Mouse (Mus musculus) fat pad, adult 2 months (tissue): ENCODE results near the gene Iqsec1.
"Not testable (repeated sequence)": the region's sequence is repeated elsewhere in the genome, so short reads cannot be mapped to it uniquely, and the experiment has no call there.

Source experiments
- DNase-seq: peaks from one replicate; pipeline ENCODE4 v3.0.0-alpha.2; 2011; ENCODE audit warnings: low read depth, low spot score; ENCODE audit errors: extremely low read depth

The Iqsec1 gene

DNA sequence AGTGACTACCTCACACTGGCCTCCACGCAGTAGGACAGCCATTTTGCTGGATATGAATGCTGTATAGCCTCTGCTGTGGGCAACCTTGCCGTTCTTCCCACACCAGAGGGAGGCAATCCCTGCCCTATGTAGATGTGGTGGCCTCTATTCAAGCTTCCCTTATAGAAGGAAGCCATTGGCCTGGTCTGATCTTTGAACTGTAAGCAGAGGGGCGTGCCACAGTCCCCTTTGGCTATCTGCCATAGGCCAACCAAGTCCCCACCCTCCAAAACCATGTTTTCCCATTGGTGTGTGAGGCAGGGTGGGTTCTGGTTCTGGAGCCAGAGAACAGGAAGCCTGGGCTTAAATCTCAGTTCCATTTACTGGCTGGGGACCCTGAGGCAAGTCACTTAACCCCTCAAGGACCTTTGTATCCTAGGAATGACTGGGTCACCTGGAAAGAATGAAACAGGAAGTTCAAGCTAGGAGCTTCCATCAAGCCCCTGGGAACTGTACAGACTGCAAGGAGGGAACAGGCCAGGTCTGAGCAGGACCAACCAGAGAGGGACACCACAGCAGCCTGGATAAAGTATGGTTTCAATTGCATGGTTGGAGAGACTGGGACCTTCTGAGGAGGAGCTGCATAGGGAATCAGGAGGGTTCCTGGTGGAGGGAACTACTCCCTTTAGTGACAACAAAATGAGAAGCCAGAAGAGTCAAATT lies 304.5 kb downstream of the Iqsec1 start:
- no peak for DNase-seq

DNA sequence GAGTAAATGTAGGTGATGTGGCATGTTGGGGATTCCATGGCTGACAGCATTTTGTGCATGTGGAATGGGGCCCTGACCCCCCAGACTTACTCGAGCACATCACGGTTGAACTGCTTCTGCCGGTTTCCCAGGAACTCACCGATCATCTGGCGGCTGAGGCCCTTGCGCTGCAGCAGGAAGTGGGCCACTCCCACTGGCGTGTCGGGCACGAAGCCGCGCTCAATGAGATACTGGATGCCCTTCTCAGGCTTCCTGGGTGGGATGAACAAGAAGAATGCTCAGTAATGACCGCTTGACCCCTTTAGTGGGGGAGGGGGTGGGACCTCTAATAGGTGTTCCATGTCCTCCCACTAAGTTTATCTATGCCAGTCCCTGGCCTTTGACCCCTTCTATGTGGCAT lies 308.1 kb downstream of the Iqsec1 start:
- no peak for DNase-seq

DNA sequence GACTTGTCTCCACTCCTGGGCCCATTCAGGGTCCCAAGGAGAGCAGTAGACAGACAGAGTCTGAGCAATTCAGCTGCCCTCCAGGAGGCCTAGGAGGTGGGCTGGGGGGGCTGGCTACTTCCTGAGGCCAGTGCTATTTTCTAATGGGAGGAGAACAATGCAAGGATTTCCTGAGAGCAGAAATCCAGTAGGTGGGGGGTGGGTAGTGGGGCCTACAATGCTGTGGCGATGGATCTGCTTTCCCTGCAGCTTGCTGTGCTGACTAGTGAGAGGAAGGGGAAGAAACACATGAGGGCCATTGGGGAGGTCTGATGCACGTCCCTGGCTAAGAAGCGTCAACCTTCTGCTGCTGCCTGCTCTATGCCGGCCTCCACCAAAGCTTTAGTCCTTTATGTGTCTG lies 309.7 kb downstream of the Iqsec1 start:
- DNase-seq, result no peak

DNA sequence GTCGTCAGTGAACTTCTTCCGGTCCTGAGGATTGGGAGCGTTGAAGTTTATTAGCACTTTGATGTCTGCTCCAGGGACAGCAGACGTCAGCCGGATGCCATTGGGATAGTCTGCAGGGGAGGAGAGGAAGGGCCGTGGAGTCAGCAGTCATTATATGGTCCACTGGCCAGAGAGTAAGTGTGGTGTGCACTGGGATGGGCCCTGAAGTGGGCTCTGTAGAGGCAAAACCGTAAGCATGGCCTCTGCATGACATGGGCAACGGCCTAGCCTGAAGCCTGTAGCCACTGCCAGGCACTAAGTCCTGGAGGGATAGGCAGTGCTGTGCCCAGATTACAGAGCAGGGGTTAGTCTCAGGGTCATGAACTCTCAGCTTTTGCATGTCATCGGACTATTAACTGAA lies 319.8 kb downstream of the Iqsec1 start:
- DNase-seq, result no peak

DNA sequence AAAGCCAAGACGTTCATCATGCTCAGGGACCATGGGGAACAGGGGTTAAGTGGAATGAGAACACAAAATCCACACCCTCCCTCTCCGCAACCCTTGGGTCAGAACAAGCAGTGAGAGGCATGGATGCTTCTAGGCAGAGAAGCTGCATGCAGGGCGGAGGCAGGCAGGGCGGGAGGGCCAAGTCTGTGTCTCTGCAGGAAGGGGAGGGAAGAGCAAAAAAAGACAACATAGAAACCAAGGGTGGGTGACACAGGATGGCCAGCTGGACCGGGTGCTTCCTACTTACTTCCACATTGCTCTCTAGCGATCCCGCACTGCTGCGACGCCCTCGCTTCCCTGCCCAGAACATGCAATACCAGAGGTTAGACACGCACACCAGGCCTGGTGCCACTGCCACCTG lies 324.7 kb downstream of the Iqsec1 start:
- no peak for DNase-seq

DNA sequence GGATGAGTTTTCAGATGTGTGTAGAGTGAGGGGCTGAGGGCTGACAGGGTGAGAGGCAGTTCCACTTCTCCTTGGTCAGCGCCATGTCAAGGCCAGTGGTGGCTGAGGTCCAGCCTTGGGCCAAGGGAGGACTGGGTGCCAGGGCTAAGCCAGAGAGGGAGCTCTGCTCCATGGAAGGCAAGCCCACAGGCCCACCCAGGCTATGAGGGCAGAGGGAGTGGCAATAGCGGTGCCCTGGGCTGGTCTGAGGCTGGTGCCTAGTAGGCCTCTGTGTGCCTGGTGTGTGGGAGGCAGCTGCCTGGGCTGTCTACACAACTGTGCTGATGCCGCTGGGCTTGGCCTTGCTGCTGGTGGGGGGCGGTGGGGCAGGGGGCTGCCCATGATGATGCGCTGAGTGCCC lies 326.3 kb downstream of the Iqsec1 start:
- DNase-seq, result no peak

DNA sequence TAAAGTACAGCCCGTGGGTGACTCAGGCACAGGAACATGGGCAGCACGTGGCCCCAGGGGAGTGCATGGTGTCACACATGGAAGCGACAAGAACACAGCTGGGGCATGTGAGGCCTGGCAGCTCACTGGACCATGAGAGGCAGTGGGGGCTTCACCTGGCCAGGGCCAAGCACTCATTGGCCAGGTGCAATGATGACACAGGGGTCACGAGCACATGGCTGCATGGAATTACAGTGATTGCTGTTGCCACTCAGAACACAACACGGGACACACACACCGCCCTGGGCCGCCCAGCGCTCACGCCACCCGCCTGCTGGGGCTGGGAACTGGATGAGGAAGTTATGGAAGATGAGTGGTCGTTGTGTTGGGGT lies 327.5 kb downstream of the Iqsec1 start:
- no peak for DNase-seq

DNA sequence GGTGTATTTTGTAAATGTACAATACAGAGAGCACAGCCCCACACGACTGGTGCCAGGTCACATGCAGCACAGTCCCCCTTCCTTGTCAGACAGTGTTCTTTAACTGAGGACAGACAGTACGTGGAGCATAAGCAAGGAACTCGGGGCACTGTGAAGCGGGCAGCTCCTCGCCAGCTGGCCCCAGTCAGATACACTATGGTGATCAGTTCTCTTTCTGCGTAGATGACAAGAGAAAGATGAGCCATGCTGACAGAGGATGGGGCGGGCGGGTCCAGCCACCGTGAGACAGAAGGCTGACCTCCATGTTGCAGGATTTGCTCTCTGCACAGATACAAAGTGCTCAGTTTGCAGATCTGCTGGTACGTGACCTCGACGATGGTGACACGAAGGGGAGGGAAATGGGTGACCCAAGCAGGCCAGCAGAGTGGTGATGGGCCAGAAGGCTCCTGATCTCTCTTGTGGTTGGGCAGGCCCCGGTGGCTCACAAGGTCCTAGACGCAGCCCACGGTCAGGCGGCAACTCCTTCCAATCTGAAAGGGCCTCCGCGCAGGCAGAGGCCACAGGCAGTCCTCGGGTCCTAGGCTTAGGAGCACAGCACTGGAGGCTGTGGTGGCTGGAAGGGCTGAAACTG lies 328.0 kb downstream of the Iqsec1 start:
- DNase-seq, result no peak

DNA sequence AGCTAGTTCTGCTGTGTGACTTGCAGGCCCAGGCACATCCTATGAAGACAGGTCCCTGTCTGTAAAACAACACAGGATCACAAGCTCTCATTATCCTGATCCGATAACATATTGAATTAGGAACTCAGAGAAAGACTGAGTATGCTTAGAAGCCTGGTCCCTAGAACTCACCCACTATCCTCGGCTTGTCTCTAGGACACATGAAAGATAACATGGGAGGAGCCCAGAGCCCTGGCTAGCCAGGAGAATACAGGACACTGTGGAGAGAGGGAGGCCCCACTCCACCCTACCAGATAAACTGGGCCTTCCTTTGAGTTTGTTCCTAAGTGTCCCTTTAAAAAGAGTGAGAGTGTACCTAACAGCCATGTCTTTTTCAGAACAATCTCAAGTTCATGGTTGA lies 328.6 kb downstream of the Iqsec1 start:
- DNase-seq, result no peak

DNA sequence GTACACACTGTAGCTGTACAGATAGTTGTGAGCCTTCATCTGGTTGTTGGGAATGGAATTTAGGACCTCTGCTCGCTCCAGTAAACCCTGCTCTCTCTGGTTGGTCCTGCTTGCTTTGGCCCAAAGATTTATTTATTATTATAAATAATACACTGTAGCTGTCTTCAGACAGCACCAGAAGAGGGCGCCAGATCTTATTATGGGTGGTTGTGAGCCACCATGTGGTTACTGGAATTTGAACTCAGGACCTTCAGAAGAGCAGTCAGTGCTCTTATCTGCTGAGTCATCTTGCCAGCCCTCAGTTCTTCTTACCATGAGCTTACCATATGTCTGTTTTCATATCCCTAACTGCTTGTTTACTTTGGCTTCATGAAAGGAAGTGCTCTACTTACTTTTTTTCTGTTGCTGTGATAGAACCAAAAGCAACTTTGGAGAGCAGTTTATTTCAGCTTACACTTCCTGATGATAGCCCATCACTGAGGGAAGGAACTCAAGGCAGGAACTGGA lies 332.1 kb downstream of the Iqsec1 start:
- DNase-seq, result not testable (repeated sequence)

DNA sequence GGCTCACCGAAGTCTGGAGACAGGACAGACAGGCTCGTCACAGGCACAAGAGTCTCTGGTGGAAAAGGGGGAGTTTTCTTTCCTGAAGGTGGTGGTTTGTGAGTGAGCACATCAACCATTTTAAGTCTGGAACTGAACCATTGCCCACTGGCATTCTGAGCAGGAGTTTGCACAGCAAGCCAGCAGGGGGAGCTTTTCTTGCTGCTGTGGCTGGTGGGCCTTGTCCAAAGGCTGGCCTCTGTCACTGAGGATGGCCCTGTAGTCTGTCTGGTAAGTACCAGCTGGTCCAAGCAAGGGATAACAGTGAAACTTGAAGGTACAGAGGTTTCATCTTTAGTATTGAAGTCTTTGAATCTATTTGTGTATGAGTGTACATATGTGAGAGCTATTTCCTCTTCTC lies 334.7 kb downstream of the Iqsec1 start:
- no peak for DNase-seq

DNA sequence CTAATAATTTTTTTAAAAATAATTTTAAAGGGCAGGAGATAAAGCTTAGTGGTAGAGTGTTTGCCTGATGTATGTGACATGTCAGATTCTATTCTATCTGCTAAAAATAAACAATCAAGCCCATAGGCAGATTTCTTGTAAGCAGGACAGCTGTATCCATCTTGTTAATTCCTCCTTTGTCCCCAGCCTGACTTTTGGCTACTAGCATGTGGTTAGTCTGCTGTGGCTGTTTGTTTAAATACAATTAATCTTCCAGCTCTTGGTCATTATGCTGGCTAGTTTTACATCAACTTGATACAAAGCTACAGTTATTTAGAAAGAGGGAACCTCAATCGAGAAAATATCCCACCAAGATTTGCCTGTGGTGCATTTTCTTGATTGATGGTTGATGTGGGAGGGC lies 337.9 kb downstream of the Iqsec1 start:
- DNase-seq, result no peak

DNA sequence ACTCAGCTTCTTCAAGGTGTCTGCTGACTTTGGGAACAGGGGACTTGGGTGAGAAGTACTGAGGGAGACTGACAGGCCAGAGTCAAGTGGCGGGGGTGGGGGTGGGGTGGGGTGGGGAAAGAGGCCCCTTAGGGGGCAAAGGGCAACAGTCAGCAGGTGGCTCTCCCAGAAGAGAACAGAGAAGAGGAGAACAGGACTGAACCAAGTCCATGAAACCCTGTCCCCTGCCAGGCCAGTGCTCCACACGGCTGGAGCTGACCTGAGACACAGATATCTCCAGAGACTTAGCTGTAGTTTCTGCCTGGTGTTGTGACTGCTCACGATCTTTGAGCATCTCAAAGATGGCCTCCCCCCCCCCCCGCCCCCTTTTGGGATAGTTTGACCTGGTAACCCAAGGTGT lies 339.2 kb downstream of the Iqsec1 start:
- no peak for DNase-seq

DNA sequence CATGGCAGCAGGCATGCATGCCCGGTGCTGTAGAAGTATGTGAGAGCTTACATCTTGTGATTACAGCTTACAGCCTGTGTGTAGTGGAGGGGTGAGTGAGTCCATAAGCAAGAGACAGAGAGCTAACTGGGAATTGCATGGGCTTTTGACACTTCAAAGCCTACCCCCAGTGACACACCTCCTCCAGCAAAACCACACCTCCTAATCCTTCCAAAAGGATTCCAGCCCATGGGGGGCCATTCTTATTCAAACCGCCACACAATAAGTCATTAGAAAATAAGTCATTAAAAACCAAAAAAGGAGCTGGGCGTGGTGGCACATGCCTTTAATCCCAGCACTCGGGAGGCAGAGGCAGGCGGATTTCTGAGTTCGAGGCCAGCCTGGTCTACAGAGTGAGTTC lies 340.1 kb downstream of the Iqsec1 start:
- no peak for DNase-seq

DNA sequence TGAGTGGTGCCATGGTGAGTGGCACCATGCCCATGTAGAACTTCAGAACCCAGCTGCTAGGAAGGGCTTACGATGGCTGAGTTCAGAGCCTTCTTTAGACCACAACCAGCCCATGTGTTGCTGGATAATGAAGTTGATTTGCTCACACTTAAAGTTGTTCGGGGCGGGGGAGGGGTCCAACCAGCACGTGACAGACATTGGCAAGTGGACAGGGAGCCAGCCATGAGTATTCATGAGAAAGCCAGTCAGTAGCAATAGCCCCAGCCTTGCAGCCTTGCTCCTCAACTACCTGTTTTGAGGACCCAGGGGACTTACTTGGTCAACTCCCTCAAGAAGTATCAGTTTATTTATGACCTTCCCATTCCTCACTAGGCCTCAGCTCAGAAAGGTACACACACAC lies 343.5 kb downstream of the Iqsec1 start:
- DNase-seq, result no peak

DNA sequence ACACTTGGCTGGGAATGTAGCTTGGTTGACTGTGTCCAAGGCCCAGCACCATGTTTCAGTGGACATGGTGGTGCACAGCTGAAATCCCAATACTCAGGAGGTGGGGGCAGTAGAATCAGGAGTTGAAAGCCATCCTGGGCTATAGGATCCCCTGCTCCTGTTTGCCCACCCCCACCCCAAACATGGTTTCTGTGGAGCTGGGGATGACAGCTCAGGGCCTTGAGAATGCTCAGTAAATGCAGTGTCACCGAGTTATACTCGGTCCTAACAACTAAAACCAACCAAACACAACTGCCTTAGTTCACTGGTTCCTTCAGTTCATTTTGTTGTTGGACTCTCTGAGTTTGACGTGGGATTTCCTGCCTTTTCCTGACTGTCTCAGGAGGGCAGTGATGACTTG lies 345.4 kb downstream of the Iqsec1 start:
- no peak for DNase-seq

DNA sequence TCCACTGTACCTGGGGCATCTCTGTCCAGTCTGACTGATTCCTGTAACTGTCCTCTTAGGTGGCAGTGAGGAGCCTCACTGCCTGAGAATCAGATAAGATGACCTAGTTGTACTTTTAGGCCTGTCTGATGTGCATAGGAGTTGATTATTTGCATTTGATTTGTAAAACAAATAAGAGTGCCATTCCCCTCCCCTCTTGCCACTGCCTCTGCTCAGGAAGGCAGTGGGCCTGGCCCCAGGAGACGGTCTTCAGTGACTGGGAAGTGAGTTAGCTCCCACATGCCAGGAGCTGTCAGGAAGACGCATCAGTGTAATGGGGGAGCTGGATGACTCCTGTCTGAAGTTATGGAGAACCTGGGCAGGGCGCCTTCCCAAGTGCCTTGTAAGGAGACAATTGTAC lies 352.9 kb downstream of the Iqsec1 start:
- no peak for DNase-seq

DNA sequence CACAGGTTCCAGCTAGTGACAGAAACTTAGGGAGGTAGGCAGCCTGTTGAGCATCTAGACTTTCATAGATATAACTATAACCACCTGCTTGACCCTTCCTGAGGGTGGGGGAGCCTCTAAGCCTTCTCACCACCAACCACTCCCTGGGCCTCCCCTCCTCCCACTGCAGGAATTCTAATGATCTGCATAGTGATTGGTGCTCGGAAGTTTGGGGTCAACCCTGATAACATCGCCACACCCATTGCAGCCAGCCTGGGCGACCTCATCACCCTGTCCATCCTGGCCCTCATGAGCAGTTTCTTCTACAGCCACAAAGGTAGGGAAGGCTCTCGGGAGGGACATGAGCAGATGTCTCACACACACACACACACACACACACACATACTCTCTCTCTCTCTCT lies 353.4 kb downstream of the Iqsec1 start:
- no peak for DNase-seq

DNA sequence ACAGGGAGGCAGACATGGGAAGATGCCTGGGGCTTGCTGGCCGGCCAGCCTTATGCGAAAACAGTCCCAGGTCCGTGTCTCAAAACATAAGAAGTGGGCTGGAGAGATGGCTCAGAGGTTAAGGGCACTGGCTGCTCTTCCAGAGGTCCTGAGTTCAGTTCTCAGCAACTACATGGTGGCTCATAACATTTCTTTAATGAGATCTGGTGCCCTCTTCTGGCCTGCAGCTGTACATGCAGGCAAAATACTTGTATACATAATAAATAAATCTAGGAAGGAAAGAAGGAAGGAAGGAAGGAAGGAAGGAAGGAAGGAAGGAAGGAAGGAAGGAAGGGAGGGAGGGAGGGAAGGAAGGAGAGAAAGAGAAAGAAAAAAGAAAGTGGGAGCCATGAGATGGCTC lies 356.0 kb downstream of the Iqsec1 start:
- not testable (repeated sequence) for DNase-seq

DNA sequence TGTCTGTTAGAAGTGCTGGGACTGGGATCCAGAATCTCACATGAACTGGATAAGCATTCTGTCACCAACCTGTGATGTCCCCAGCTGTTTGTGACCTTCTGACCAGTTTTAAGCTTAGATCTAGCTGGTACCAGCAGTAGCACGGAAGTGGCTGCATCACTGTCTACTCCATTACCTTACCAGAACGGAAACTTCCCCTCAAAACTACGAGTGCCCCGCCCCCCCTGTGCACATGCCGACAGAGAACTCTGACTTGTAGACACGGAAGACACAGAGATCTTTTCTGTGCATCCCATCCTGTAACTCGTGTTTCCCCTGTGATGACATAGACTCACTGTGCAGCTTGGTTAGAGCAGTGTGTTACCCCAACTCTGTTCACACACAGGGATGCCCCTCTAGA lies 358.1 kb downstream of the Iqsec1 start:
- DNase-seq, result no peak

DNA sequence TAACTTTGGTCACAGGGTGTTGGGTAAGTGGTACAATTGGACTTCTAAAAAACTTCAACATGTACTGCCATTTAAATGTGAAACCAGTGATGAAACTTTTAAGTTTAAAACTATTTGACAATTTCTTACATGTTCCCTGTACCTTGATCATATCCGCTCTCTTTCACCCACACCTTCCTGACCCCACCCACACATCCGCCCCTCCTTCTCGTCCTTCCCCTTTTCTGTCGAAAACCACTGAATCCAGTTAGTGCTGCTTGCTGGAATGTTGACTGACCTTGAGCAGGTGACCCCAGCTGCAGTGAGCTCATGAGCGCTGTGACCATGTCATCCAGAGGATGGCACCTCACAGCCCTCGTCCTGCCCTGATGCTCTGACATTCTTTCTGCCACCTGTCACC lies 359.0 kb downstream of the Iqsec1 start:
- DNase-seq, result no peak

DNA sequence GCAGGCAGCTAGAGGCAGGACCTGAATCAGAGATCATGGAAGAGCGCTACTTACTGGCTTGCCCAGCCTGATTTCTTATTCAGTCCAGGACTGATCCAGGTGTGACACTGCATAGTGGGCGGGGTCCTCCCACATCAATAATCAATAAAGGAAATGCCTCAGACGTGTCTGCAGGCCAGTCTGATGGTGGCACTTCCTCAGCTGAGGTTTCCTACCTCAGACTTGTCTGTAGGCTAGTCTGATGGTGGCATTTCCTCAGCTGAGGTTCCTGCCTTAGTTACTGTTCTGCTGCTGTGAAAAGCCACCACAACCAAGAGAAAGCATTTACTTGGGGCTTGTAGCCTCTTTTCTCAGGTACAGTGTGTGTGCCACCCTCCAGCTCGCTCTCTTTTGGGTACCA lies 360.9 kb downstream of the Iqsec1 start:
- DNase-seq, result no peak
